Comparison of ENCODE assay signal across 8 mouse cellular contexts in the genomic region with DNA sequence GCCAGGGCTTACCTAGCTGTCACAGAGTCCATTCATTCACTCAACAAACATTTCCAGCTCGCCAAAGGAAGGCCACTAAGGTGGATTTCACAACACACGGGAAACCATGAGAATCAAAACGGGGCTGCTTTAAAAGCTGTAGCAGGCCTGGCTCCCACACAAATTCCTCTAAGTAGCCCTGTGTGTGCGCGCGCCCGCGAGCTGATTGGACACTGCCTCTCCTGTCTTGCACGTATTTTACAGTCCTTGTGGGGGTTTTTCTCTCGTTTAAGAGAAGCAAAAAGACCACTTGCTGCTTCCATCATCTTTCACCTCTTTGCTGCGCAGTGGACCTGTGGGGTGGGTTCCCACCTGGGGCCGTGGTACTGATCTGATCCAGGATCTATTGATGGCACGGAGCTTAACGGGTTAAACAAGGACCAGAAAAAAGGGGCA.
DNase-seq lines count a peak whose midpoint lies in the region; ATAC-seq lines count a peak whose summit lies in the region.

No protein-coding gene starts in this region.

- H3K9me3 ChIP-seq in neural tube, embryonic 11.5 days (ENCODE audit: control insufficient read depth, low read length) = no peaks in the 10 kb centered on the region
- no peaks in the 10 kb centered on the region for H3K9me3 ChIP-seq in liver, embryonic 15.5 days (replicated peaks)

- H3K27ac ChIP-seq in neural tube, embryonic 11.5 days (ENCODE audit: low read depth, low read length) = peak overlapping the region; percentile 42; the same call in 1 of the 2 replicates
- H3K27ac ChIP-seq in liver, embryonic 15.5 days (replicated peaks) = peak overlapping the region; percentile 78

- no peaks in the 10 kb centered on the region for H3K27me3 ChIP-seq in neural tube, embryonic 11.5 days (ENCODE audit: control insufficient read depth, insufficient read depth, low read length)
- peaks cover 27% of the 10 kb centered on the region for H3K27me3 ChIP-seq in liver, embryonic 15.5 days

- H3K4me1 ChIP-seq in neural tube, embryonic 11.5 days (ENCODE audit: control insufficient read depth, insufficient read depth, low read length) = peaks cover 3% of the 10 kb centered on the region
- no peaks in the 10 kb centered on the region for H3K4me1 ChIP-seq in liver, embryonic 15.5 days (replicated peaks)

- H3K4me2 ChIP-seq in neural tube, embryonic 11.5 days (ENCODE audit: low read depth) = peak overlapping the region; percentile 80
- H3K4me2 ChIP-seq in liver, embryonic 15.5 days = peak overlapping the region; percentile 52

- peak overlapping the region; percentile 45 for H3K4me3 ChIP-seq in neural tube, embryonic 11.5 days (ENCODE audit: low read depth, low read length)
- H3K4me3 ChIP-seq in liver, embryonic 15.5 days (replicated peaks) = peak overlapping the region; percentile 32

- no peaks in the 10 kb centered on the region for H3K36me3 ChIP-seq in neural tube, embryonic 11.5 days (ENCODE audit: control insufficient read depth, insufficient read depth, low read length)
- no peaks in the 10 kb centered on the region for H3K36me3 ChIP-seq in liver, embryonic 15.5 days (replicated peaks)

- WGBS in neural tube, embryonic 11.5 days = 5% methylated on average over 14 of the region's 14 CpGs
- WGBS in liver, embryonic 15.5 days (ENCODE audit: insufficient replicate concordance) = 9% methylated on average over 14 of the region's 14 CpGs

- peak; percentile 65 for DNase-seq in neural tube, embryonic 11.5 days (ENCODE audit: low spot score)
- no peak for DNase-seq in neural tube, embryonic 10.5 days (ENCODE audit: extremely low spot score, low spot score)
- DNase-seq in fat pad, adult 2 months (ENCODE audit: extremely low read depth, low read depth, low spot score) = peak; percentile 68
- DNase-seq in heart, postnatal 4 days = peak; percentile 42
- DNase-seq in layer of hippocampus, adult 18-20 months (ENCODE audit: low spot score in 2 of 2) = peak; percentile 42 to 47
- DNase-seq in ovary, postnatal 14 days (ENCODE audit: low spot score) = peak; percentile 29
- DNase-seq in T-cell, adult 2 months (ENCODE audit: low spot score) = no peak

- peak overlapping the region; percentile 52 for H3K9ac ChIP-seq in neural tube, embryonic 11.5 days (ENCODE audit: low read length)
- no peak overlapping the region for H3K9ac ChIP-seq in liver, embryonic 15.5 days

- ATAC-seq in neural tube, embryonic 11.5 days (ENCODE audit: insufficient read depth, low FRiP score, low TSS enrichment) = peak; percentile 40
- peak; percentile 50 for ATAC-seq in liver, embryonic 15.5 days (ENCODE audit: insufficient read depth)

Comparison
In these comparisons a context has a peak if more than half of its experiments do, and no peak if none do; other contexts are left out.
1. DNase-seq: peak in neural tube, embryonic 11.5 days (single experiment), fat pad, adult 2 months (single experiment), heart, postnatal 4 days (single experiment), layer of hippocampus, adult 18-20 months (2 of 2) and ovary, postnatal 14 days (single experiment); none in neural tube, embryonic 10.5 days (single experiment) and T-cell, adult 2 months (single experiment).